Comparison of ENCODE assay signal across 12 mouse cellular contexts in genomic region chr12:110077211-110077884, GRCm38 (mm10).
A peak's percentile ranks its signal among the peaks of the same experiment; 100 is the strongest.
DNase-seq lines count a peak whose midpoint lies in the region; ATAC-seq and TF ChIP-seq lines count a peak whose summit lies in the region.
"Had no signal": no experiment of that assay in that cellular context is flagged by ENCODE, and none has a peak within 500 bp of the region (broad histone marks: within the 10 kb centered on the region; RNA-seq: fewer than 3 reads in every experiment).

No protein-coding gene starts in this region.

- H3K79me2 ChIP-seq in liver, adult 2 months (ENCODE audit: control insufficient read depth, insufficient read depth, low read length), result no peaks in the 10 kb centered on the region

- TF ChIP-seq CTCF in liver, adult 2 months (IDR thresholded peaks at IDR 0.05; ENCODE audit: low read depth, low read length), result no peak

- H3K27me3 ChIP-seq in liver, adult 2 months (ENCODE audit: control insufficient read depth, insufficient read depth, low read length), result no peaks in the 10 kb centered on the region
- no peaks in the 10 kb centered on the region for H3K27me3 ChIP-seq in liver, embryonic 11.5 days (replicated peaks; ENCODE audit: control insufficient read depth, insufficient read depth, low read length)
- no peaks in the 10 kb centered on the region for H3K27me3 ChIP-seq in intestine, embryonic 16.5 days (replicated peaks; ENCODE audit: control insufficient read depth, insufficient read depth, low read length)
- H3K27me3 ChIP-seq: intestine, embryonic 15.5 days; midbrain, embryonic 13.5 days had no signal

- no peak overlapping the region for H3K4me3 ChIP-seq in liver, adult 2 months (ENCODE audit: insufficient read depth, low read depth, low read length)
- H3K4me3 ChIP-seq in liver, embryonic 11.5 days (ENCODE audit: low read depth, low read length), result no peak overlapping the region
- no peak overlapping the region for H3K4me3 ChIP-seq in intestine, embryonic 16.5 days (ENCODE audit: low read length)
- H3K4me3 ChIP-seq: hindbrain, embryonic 10.5 days; intestine, embryonic 15.5 days; midbrain, embryonic 13.5 days had no signal

- no peak for TF ChIP-seq POLR2A in liver, adult 2 months (IDR thresholded peaks at IDR 0.05; ENCODE audit: extremely low read depth, insufficient read depth, low read length)

- peak; percentile 62 for DNase-seq in liver, adult 2 months (ENCODE audit: extremely low read depth, low read depth, low spot score)
- no peak for DNase-seq in liver, embryonic 11.5 days (ENCODE audit: low spot score)
- DNase-seq in adrenal gland, adult 8-10 months, result peak; percentile 86
- peak; percentile 32 to 45 for DNase-seq in kidney, adult 8-10 months
- DNase-seq in ovary, postnatal 14 days (ENCODE audit: low spot score), result peak; percentile 27
- no peak for DNase-seq in thymus, postnatal 0 days (ENCODE audit: low spot score)
- DNase-seq in right cerebral cortex, postnatal 10 days (ENCODE audit: low spot score in 2 of 2), result no peak
- DNase-seq: liver had no signal

- H3K4me2 ChIP-seq in liver, embryonic 11.5 days, result no peak overlapping the region
- H3K4me2 ChIP-seq in intestine, embryonic 16.5 days (ENCODE audit: low read depth, low read length), result no peak overlapping the region
- H3K4me2 ChIP-seq: intestine, embryonic 15.5 days; midbrain, embryonic 13.5 days had no signal

- H3K27ac ChIP-seq in liver, adult 2 months (replicated peaks; ENCODE audit: insufficient read depth, low read depth, low read length), result no peak overlapping the region
- H3K27ac ChIP-seq in liver, embryonic 11.5 days (ENCODE audit: low read depth, low read length), result no peak overlapping the region
- H3K27ac ChIP-seq in intestine, embryonic 16.5 days (ENCODE audit: low read length), result no peak overlapping the region
- H3K27ac ChIP-seq: hindbrain, embryonic 10.5 days; intestine, embryonic 15.5 days; midbrain, embryonic 13.5 days had no signal

- no peak overlapping the region for H3K9ac ChIP-seq in liver, adult 2 months (ENCODE audit: low read depth, low read length)
- no peak overlapping the region for H3K9ac ChIP-seq in liver, embryonic 11.5 days (ENCODE audit: low read depth, low read length)
- H3K9ac ChIP-seq in intestine, embryonic 16.5 days (ENCODE audit: low read depth, low read length), result no peak overlapping the region
- H3K9ac ChIP-seq: intestine, embryonic 15.5 days; midbrain, embryonic 13.5 days had no signal

- H3K36me3 ChIP-seq in liver, adult 2 months (ENCODE audit: control insufficient read depth, insufficient read depth, low read length), result no peaks in the 10 kb centered on the region
- H3K36me3 ChIP-seq in liver, embryonic 11.5 days (ENCODE audit: control insufficient read depth, insufficient read depth, low read length), result no peaks in the 10 kb centered on the region
- no peaks in the 10 kb centered on the region for H3K36me3 ChIP-seq in intestine, embryonic 16.5 days (ENCODE audit: control insufficient read depth, insufficient read depth, low read length)
- H3K36me3 ChIP-seq: hindbrain, embryonic 10.5 days; intestine, embryonic 15.5 days; midbrain, embryonic 13.5 days had no signal

- WGBS in liver, adult 2 months, result 48% methylated on average over 6 of the region's 6 CpGs
- WGBS in liver, embryonic 11.5 days, result 70% methylated on average over 6 of the region's 6 CpGs
- 50% methylated on average over 6 of the region's 6 CpGs for WGBS in intestine, embryonic 16.5 days

- no peaks in the 10 kb centered on the region for H3K9me3 ChIP-seq in liver, embryonic 11.5 days (ENCODE audit: control insufficient read depth, low read length)
- no peaks in the 10 kb centered on the region for H3K9me3 ChIP-seq in intestine, embryonic 16.5 days (ENCODE audit: control insufficient read depth, low read length)
- H3K9me3 ChIP-seq: hindbrain, embryonic 10.5 days; intestine, embryonic 15.5 days; midbrain, embryonic 13.5 days had no signal

- no peak for ATAC-seq in liver, embryonic 11.5 days (replicated peaks; ENCODE audit: low FRiP score)
- ATAC-seq in intestine, embryonic 16.5 days, result no peak
- ATAC-seq: intestine, embryonic 15.5 days; midbrain, embryonic 13.5 days had no signal

- no peaks in the 10 kb centered on the region; the same call in 1 of the 2 replicates for H3K4me1 ChIP-seq in liver, adult 2 months (ENCODE audit: control insufficient read depth, insufficient read depth, low read length)
- no peaks in the 10 kb centered on the region for H3K4me1 ChIP-seq in liver, embryonic 11.5 days (replicated peaks; ENCODE audit: control insufficient read depth, insufficient read depth, low read length)
- H3K4me1 ChIP-seq in intestine, embryonic 16.5 days (ENCODE audit: control insufficient read depth, insufficient read depth, low read length), result no peaks in the 10 kb centered on the region
- H3K4me1 ChIP-seq: hindbrain, embryonic 10.5 days; midbrain, embryonic 13.5 days had no signal

Comparison
In these comparisons a context has a peak if more than half of its experiments do, and no peak if none do; other contexts are left out.
1. DNase-seq: peak in liver, adult 2 months (single experiment), adrenal gland, adult 8-10 months (single experiment), kidney, adult 8-10 months (2 of 2) and ovary, postnatal 14 days (single experiment); none in liver, embryonic 11.5 days (single experiment), thymus, postnatal 0 days (single experiment) and right cerebral cortex, postnatal 10 days (0 of 2).